Mouse (Mus musculus) adrenal gland, adult 18-20 months (tissue): ENCODE measurements around the gene Rb1. TPM values are rescaled to one million over a fixed set of nuclear protein-coding genes. Genes with fewer than 3 reads are reported as not detected.

Experiments
- DNase-seq, 2 experiments: peaks; one replicate each; pipeline ENCODE4 v3.0.0; 2021 to 2022; ENCODE audit warnings: low spot score in 2 of 2
- total RNA-seq, 2 experiments: library from RNA; stranded (reverse); gene quantifications; 1 replicate in 1 of 2; 2 replicates in 1 of 2; pipeline ENCODE4 v1.2.3; 2021

Rb1 gene
- total RNA-seq, 2 experiments from 2014 or later: 19.0 to 31.7 TPM

- no peak for DNase-seq
Observed at GRCm38 (mm10) chr14:73336316-73337080, 10.9 kb upstream of the Rb1 start.

DNA sequence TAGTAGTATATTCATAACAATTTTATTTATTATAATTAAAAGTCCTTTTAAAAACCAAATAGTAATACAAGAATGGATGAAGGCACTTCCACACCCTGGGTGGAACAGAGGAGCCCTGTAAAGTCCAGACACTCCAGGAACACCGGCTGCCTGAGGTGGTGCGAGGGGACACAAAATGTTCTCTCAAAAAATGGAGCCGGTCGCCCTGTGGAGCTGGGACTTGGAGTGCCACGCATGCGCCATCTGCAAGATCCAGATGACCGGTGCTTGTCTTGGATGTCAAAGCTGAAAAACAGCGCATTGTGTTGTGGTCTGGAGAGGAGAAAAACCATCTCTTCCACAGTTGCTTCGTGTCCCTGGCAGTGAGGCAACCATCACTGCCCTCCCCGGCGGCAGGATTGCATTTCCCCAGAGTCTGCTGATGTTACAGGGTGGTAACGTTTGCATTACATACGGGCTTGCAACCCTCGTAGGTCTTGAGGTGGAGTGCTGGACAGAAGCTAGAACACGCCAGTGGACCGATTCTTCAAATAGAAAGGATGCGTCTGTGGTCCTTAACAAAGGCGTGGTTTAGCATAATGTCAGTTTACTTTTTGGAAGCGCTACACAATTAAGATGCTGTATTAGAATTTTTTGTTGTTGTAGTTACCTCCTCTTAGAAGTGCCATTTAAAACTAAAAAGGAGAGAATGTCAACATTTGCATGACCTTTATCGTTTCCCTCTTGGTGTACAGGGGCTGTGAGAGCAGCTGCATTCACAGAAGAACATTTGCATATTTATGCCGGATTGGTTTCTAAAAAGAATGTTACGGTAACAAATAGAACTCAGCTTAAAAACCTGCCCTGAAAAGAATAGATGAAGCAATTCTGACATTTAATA is 9.5 kb upstream of the Rb1 start:
- DNase-seq: no peak

GRCm38 (mm10) chr14:73333880-73334279 is 8.3 kb upstream of the Rb1 start:
- no peak for DNase-seq

GRCm38 (mm10) chr14:73331386-73331785 is 5.8 kb upstream of the Rb1 start:
- no peak for DNase-seq

DNA sequence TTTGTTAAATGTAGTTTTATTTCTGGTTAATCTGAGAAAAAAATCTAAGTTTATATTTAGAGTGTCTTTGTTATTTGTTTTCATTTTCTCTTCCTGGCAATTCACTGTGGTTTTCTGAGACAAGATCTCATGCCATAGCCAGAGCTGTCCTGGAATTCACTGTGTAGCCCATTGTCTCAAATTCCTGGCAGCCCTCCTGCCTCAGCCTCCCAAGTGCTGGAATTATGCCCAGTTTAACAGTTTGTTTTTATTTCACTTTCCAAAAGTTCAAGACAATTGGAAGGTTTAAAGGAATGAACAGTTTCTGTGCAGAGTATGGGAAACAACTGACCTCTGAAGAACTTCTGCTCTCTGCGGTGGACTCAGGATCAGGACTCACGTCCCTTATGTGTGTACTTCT is 4.2 kb upstream of the Rb1 start:
- DNase-seq: no peak

DNA sequence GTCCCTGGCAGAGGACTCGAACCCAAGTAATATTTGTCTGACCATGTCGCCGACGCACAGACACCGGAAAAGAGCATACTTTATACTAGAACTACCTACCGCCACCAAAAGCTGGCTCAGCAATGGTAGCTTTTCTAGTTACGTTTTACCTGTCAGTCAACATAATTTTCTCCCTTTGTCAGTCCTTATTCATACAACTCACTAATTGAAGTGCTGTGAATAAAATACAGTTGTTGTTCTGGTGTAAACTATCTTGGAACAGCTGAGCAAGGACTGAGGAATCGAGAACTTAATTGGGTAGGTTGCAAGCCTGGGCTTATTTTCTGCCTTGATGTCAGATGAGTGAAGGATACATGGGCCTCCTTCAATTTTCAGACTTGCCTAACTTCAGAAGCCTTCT is 889 bp upstream of the Rb1 start:
- no peak for DNase-seq

DNA sequence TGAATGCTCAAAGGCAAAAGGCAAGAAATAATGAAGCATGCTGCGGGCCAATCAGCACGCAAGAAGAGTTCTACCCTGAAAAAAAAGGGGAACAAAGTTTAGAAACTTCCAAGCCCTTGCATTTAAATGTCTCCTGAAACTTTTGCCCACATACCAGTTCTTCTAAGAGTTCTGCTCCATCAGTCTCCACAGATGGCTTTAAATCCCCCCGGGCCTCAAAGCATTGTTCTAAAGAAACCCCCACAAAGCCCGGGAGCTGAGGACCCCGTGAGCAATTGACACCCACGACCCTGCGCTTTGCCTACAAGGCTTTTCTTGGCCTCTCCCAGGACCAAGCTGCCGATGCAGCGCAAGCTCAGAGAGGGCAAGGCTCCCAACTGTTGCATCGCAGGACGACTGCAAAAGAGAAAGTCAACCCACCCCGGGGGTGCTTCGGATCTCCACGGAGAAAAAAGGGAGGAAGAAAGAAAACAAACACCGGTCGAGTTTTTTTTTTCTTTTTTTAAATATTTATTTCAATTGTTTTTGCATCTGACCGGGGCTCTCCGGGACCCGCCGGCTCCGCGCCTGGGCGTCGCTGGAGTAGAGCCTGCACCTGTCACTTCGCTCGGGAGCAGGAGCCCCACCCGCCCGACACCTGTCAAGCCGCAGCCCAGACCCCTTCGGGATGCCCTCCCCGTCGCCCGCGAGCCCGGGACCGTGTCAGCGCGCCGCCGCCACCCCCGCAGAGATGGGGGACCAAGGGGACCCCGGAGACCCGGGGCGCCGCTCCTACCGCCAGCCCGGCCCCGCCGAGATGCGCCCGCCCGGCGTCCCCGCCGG is 777 bp downstream of the Rb1 start:
- peak; percentile 41 to 49 for DNase-seq

DNA sequence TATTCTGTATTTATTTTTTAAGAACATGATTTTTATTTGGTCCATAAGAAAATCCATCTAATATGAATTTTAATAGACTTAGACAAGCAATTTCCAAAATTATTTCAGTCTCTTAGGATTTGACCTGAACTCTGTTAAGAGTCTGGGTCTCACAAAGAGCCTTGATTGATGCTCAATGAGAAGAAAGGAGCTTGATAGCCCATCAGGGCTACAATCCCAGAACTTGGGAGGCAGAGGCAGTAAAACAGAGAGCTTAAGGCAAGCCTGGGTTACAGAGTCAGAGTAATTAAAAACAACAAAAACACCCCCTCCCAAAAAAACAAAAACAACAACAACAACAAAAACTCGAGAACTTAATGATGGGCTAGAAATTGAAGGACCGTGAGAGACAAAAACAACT is 1.7 kb downstream of the Rb1 start:
- DNase-seq: no peak

- DNase-seq: no peak
Observed at GRCm38 (mm10) chr14:73322142-73322541, 3.5 kb downstream of the Rb1 start.

- no peak for DNase-seq
Observed at GRCm38 (mm10) chr14:73316933-73317332, 8.7 kb downstream of the Rb1 start.

GRCm38 (mm10) chr14:73313864-73314263 is 11.8 kb downstream of the Rb1 start:
- no peak for DNase-seq

GRCm38 (mm10) chr14:73313396-73313795 is 12.2 kb downstream of the Rb1 start:
- no peak for DNase-seq

- DNase-seq: no peak
Observed at GRCm38 (mm10) chr14:73312909-73313308, 12.7 kb downstream of the Rb1 start.

GRCm38 (mm10) chr14:73307490-73307889 is 18.1 kb downstream of the Rb1 start:
- no peak for DNase-seq

DNA sequence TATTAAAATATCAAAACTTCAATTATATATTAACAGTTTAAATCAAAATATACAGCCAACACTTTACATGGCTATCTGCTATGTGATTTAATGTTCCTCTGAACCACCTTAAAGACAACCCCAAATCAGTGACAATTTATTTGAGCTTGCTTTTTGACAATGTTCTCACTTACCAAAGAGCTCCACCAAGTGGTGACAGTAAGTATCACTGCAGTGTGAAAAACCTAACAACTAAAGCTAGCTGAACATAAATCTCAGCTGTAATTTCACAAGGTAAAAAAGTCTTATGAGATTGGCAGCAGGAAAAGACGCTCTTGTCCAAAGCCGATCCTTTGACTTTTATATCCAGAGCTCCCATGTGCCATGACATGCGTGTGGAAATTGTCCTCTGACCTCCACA is 22.4 kb downstream of the Rb1 start:
- DNase-seq: peak in 1 of 2 experiments; percentile 16

- DNase-seq: no peak
Observed at GRCm38 (mm10) chr14:73301856-73302255, 23.8 kb downstream of the Rb1 start.

GRCm38 (mm10) chr14:73295512-73295911 is 30.1 kb downstream of the Rb1 start:
- no peak for DNase-seq

GRCm38 (mm10) chr14:73293616-73294015 is 32.0 kb downstream of the Rb1 start:
- DNase-seq: no peak

DNA sequence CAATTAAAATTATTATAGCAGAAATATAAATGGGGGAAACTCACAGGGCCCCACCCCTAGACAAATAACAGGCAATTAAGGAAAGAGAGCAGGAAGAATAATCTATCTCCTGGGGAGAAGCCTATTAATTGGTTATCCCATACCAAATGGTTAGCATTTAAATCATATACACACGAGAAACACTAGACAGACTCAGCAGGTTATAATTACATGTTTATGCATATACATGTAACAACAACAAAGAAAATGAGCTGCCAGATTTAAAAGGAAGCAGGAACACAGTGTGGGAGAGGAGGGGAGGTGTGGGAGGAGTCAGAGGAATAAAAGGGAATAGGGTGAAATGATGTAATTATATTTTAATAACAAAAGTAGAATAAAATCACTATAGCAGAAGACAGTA is 33.2 kb downstream of the Rb1 start:
- no peak for DNase-seq

GRCm38 (mm10) chr14:73289915-73290314 is 35.7 kb downstream of the Rb1 start:
- no peak for DNase-seq

GRCm38 (mm10) chr14:73280996-73281395 is 44.6 kb downstream of the Rb1 start:
- DNase-seq: no peak
